Mouse (Mus musculus) frontal cortex, postnatal 14 days (tissue): ENCODE measurements at regions not wholly inside any gene's neighbourhood (a gene's known extent, or its start where the extent isn't known, plus 50 kb on each side); places are given as distances from the start of the nearest gene placed in this dataset.

ENCODE experiments used
- DNase-seq, 2 experiments: peaks; one replicate each; pipeline ENCODE4 v3.0.0; 2022; ENCODE audit warnings: low spot score in 2 of 2

DNA sequence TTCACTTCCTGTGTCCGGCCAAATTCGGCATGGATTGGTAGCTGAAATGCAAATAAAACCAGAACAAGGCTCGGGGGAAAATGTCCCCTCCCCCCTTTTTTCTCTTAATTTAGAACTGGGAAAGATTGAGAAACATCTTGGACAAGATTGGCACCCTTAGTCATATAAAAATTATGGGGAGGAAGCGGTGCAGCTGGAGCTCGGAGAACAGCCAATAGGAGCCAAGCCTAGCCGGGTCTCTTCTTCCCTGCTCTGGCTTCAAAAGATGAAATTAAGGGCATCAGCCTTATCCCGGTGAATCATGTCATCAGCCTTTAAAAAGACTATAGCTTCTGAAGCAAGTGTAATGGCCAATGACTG lies 213.3 kb upstream of the Amigo2 start:
- DNase-seq = no peak

DNA sequence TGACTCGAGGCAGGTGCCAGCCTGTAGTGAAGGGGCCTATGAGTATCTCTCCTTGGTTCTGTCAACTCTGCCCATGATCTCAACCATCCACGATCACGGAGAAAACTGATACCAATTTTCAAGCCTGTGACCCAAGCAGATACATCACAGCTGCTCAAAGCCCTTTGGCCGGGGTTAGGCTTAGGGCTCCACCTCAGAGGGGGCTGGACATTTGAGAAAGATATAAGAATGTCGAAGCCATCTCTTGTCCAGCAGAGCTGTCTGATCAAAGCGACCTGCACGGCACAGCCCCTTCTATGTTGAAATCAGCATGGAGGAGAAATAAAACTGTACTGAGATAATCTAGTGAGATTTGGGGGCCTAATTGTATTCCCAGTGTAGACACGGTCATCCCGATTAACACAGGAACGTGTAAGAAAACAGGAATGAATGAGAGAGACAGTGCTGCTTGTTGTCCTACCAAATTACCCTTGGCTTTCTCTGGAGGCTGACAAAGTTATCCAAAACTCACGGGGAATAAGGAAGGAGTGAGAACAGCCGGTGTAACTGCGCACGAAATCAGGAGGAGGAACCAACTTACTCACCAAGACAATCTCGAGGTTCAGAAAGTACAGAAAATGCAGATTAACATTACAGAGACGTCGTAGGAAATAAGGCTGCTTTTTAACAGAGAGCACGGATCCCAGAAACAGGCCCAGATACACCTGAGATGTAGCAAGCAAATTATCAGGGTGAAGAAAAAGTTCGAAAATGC lies 212.7 kb upstream of the Amigo2 start:
- no peak for DNase-seq

DNA sequence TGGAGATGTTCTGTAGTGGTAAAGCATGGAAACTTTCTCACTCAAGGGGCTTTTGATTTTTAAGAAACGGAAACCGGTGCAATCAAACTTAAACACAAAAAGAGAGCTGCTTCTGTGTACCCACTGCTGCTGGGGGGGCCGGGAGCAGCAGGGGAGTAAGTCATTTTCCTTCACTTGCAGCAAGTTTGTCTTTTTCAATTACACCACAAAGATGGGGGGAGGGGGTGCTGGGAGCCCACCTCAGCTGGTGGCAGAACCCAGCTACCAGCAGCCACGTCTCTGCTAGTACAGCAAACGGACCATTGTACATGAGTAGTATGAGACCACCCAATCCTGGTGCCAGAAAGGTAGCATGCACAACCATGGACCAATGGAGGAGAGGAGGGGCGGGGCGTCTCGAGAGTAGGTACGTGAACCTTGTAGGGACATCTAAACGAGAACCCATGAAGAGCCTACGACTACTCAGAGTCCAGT lies 211.7 kb upstream of the Amigo2 start:
- no peak for DNase-seq

DNA sequence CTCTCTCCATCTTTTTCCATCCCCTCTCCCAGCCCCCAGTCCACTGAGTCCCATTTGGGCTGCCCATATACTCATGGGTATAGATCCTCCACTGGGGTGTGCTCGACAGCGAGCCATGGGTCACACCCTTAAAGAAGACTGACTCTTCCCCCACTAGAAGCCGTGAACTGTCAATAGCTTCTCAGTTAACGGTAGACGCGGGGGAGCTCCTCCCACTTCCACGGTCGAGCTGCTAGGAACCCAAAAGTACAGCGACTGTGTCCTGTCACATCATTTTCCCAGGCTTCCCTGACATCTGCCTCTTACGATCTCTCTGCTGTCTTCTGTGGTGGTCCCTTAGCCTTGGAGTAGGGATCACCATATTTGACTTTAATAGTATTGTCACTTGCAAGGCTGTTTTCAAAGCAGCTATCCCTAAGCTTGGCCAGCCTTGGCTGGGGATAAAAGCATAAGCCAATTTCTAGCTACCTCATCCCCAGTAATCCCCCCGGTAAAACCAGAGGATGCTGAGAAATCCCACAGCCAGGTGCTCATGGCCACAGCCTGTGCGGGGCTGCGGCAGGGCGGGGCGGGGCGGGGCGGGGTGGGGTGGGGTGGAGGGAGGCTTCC lies 211.2 kb upstream of the Amigo2 start:
- no peak for DNase-seq

DNA sequence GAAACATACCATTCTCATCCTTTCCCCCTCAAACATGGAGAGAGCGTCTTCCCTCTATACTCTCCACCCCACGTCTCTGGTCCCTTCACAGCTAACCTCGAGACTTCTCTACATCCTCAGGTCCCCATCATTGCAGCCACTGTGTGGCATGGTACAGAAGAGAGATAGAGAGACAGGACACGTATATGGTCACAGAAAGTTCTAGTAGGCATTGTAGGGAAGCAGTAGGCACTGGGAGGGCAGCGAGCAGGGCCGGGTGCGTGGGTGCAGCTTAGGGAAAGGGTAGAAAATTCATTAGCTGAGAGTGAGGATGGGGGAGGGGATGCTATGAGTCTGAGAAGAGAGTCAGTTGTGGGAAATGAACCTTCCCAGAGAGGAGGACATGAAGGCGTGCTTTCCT lies 210.4 kb upstream of the Amigo2 start:
- DNase-seq = no peak

DNA sequence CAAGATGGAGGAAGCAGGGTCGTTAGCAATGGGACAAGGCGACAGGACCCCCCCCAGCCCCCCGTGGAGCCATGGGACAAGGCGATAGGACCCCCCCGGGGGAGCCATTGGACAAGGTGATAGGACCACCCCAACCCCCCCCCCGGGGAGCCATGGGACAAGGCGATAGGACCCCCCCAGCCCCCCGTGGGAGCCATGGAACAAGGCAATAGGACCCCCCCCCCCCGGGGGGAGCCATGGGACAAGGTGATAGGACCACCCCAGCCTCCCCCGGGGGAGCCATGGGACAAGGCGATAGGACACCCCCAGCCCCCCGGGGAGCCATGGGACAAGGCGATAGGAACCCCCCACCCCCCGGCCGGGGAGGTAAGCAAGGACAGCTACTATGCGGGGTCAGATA lies 209.9 kb upstream of the Amigo2 start:
- DNase-seq = no peak

DNA sequence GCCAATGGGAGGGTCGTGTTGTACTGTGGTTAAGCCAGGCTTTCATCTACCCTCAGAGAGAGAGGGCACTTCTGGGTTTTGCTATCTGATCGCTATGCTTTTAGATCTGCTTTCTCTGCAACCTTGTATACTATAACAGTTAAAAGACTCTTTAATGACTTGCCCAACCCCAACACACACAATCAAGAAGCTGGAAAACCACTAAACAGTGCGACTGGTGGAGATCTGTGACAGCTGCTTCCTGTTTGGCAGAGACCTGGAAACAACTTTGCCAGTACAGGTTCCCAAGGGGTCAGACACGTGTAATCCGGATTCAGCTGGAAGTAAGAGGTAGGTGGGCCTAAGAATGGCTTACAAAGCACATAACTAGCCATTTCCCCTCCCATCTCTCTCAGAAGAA lies 208.6 kb upstream of the Amigo2 start:
- no peak for DNase-seq

DNA sequence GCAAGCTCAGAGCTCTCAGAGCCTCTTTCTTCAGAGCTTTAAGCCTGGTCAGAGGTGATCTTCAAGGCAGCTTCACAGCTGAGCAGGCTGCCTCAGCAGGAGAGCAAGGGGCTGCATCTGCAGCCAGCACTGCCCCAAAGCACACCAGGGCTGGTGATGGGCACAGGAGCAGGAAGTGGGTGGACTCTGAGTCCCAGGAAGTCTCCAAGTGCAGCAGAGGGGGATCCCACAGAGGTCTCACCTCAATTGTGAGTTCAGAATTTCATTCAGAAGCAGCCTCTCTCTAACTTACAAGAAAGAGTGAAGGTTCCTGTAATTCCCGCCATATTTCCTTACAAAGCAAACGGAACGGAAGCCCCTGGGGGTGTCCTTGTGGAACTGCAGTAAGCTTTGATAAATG lies 202.6 kb upstream of the Amigo2 start:
- no peak for DNase-seq

DNA sequence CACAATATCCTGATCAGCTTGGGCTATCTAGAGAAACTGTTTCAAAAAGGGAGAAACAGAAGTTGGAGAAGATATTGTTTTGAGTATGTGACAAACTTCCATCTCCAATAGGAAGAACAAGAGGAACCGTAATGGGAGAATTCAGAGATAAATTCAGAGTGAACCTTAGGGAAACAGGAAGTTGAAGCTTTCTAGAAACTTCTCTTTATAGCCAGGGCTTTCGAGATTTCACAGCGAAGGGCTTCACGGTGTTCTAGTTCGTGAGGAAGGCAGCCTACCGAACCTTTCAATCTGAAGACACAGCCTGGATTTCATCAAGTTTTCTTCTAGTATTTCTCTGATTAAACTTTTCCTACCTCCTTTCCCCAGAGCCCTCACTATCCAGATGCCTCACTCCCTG lies 201.9 kb upstream of the Amigo2 start:
- DNase-seq = no peak

DNA sequence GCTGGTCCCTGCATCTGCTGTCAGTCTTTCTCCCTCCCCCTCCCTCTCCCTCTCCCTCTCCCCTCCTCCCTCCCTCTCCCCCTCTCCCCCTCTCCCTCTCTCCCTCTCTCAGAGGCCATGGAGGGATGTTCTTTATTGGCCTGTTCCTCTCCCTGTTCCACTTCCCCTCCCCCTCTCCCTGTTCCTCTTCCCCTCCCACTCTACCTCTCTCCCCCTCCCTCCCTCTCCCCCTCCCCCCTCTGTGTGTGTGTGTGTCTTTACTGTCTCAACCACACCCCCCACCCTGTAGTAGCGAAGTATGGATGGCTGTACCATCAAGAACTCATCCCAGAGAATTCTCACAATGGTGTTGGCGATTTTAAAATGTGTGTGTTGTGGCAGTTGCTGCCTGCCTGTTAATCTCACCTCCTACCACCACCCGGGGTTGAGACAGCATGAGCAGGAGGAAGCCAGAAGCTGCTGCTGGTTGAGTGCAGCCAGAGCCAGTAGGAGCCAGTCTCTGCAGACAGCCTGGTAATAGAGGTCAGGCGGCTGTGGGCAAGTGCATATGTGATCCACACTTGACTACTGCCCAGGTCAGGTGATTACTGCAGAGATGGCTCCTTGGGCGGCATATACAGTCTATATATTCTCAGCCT lies 201.3 kb upstream of the Amigo2 start:
- no peak for DNase-seq

DNA sequence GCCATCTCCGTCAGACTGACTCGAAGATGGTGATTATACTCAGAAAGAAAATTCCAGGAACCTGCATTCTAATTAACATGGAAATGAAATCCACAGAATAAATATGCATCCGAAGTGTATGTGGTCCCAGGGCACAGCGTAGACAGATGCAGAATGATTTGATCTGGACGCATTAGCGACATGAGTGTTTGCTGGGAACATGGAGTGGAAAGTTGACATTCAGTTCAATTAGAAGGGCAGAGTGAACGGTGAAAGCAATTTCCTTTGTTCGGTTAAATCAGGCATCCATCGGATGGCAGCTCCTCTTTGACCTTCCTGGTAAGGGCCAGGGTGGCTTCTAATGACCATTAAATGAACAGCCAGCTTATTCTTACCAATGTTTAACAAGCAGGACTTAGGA lies 199.1 kb upstream of the Amigo2 start:
- no peak for DNase-seq

DNA sequence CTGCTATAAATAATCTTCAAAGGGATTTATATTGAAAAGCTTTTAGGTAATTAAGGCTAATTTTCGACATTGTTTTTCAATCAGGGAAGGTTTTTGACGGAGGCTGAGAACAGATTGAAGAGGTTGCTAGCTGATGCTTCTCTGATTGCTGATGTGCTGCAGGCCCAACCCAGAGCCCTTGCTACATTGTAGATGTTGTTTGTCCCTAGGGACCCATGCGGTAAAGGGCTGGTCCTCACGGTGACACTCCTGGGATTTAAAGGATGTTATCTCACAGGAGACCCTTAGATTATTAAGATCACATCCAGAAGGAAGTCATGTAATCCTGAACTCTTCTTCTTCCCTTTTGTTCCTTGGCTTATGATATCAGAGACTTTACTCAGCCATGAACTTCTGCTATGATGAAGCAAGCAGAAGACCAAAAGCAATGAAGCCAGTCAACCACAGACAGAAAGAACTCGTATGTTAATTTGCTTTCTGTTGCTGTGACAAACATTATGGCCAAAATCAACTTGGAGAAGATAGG lies 191.2 kb upstream of the Amigo2 start:
- no peak for DNase-seq
